Mouse (Mus musculus): ENCODE measurements around the gene Apold1. TPM values are rescaled to one million over a fixed set of nuclear protein-coding genes. Genes with fewer than 3 reads are reported as not detected.

Apold1 gene
- polyA plus RNA-seq, 1 experiment from 2014 or later: 3.5 TPM

DNA sequence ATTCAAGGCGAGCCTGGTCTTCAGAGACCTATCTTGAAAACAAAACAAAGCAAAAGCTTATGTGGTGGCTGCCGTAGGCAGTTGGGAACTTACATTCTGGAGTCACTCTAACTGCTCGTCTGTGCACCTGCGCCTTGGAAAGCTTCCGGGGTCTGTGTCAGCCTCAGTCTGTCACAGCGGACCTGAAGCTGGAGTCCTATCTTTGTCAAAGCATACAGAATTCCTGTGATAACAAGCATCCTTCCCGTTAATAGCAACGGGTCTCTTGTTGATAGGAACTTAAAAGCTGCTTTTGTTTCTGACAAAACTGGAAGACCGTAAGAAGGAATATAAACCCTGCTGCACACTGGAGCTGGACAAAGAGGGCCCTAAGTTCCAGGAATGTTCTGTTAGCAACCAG, 6.9 kb downstream of the Apold1 start:
- Histone ChIP-seq H3K27ac (ENCODE audit: low read length) (no peak overlapping the region), H3K27me3 (replicated peaks; ENCODE audit: insufficient read depth, low read length) (no peaks in the 10 kb centered on the region), H3K4me3 (ENCODE audit: low read depth, low read length) (no peak overlapping the region), H3K36me3 (ENCODE audit: insufficient read depth, low read length) (no peaks in the 10 kb centered on the region), H3K4me1 (ENCODE audit: insufficient read depth, low read depth, low read length) (no peaks in the 10 kb centered on the region; the same call in 1 of the 2 replicates), H3K9me3 (ENCODE audit: low read length) (no peaks in the 10 kb centered on the region), H3K9ac (replicated peaks; ENCODE audit: low read depth) (no peak overlapping the region), H3K4me2 (replicated peaks; ENCODE audit: low read depth, low read length) (no peak overlapping the region)
- DNase-seq (ENCODE audit: low spot score) (no peak), ATAC-seq (no peak)
- 65% methylated on average over 9 of the region's 9 CpGs for WGBS
- TF ChIP-seq EP300 (IDR thresholded peaks at IDR 0.05) (no peak), CTCF (IDR thresholded peaks at IDR 0.05) (no peak)

DNA sequence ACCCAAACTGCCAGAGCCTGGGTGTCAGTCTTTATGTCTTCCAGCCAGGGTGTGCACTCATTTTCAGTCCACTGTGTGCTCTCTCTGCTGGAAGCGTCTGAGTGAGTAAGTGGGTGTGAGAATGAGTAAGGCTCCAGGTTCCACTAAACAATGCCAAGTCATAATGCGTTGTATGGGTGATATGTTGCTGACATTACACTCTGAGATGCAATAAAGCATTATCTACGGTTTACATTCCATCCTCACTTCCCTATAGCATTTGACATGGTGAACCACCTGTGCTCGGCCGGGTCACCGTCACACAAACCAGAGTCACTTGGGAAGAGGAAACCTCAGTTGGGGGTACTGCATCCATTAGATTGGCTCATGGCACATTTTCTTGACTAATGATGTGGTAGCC, 9.2 kb downstream of the Apold1 start:
- no peaks in the 10 kb centered on the region for H3K4me1 ChIP-seq (ENCODE audit: insufficient read depth, low read depth, low read length)
- WGBS: 73% methylated on average over 6 of the region's 6 CpGs
- TF ChIP-seq EP300 (IDR thresholded peaks at IDR 0.05): no peak
- TF ChIP-seq CTCF (IDR thresholded peaks at IDR 0.05): no peak
- no peaks in the 10 kb centered on the region for H3K27me3 ChIP-seq (replicated peaks; ENCODE audit: insufficient read depth, low read length)
- no peaks in the 10 kb centered on the region for H3K36me3 ChIP-seq (ENCODE audit: insufficient read depth, low read length)
- no peaks in the 10 kb centered on the region for H3K9me3 ChIP-seq (ENCODE audit: low read length)
- ATAC-seq (no peak), DNase-seq (ENCODE audit: low spot score) (no peak)
- H3K4me3 ChIP-seq (ENCODE audit: low read depth, low read length): no peak overlapping the region
- H3K9ac ChIP-seq (replicated peaks; ENCODE audit: low read depth): no peak overlapping the region
- no peak overlapping the region for H3K4me2 ChIP-seq (replicated peaks; ENCODE audit: low read depth, low read length)
- no peak overlapping the region for H3K27ac ChIP-seq (ENCODE audit: low read length)

DNA sequence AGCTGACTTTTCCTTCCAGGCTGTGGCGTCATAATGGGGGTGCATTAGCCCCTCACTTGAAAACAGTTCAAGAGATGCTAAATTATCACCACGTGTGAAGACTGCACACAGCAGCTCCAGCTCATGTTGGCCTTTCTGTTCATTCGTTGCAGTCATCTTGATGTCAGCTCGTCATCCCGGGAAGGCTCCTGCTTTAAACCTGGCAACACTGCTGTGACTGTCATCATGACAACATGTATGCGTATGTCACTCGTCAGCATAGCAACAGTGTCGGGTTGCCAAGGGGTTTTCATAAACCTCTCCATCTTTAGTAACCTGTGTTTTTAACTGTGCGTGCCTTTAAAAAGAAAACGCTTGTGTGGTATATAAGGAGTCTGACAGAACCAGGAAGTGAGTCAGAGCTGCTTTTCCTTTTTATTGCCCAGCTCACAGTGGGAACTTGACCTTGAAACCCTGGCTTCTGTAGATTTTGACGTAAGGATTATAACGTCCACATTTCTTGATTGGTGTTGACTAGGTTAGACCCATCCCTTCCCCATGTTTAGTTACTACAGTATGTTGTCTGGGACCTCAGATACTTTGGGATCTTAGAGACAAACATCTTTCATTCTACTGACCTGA, 12.6 kb downstream of the Apold1 start:
- no peak overlapping the region for H3K4me3 ChIP-seq (ENCODE audit: low read depth, low read length)
- H3K27me3 ChIP-seq (replicated peaks; ENCODE audit: insufficient read depth, low read length): no peaks in the 10 kb centered on the region
- ATAC-seq (no peak; the same call in 1 of the 2 replicates), DNase-seq (ENCODE audit: low spot score) (no peak)
- H3K27ac ChIP-seq (ENCODE audit: low read length): no peak overlapping the region
- TF ChIP-seq EP300 (IDR thresholded peaks at IDR 0.05): no peak
- no peak for TF ChIP-seq CTCF (IDR thresholded peaks at IDR 0.05)
- H3K36me3 ChIP-seq (ENCODE audit: insufficient read depth, low read length): no peaks in the 10 kb centered on the region
- no peaks in the 10 kb centered on the region for H3K9me3 ChIP-seq (ENCODE audit: low read length)
- 47% methylated on average over 12 of the region's 12 CpGs for WGBS
- H3K4me1 ChIP-seq (ENCODE audit: insufficient read depth, low read depth, low read length): no peaks in the 10 kb centered on the region
- H3K4me2 ChIP-seq (replicated peaks; ENCODE audit: low read depth, low read length): no peak overlapping the region
- H3K9ac ChIP-seq (replicated peaks; ENCODE audit: low read depth): no peak overlapping the region

DNA sequence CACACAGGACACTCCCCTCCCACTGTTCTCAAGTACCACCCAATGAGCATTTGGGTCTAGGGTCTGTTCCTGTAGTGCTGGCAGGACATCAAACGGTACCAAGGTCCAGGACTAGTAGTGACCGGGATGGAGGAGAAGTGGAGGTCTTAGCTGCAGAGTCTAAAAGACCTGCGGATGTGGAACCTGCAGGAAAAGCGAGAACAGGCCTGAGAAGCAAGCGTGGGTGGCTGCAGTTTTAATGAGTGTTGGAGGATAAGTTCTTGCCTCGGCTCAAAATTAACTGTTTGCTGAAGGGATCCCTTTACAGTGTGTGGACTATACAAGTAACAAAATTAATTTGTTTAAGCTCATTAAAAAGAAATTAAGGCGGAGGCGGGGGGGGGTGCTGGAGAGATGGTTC, 13.5 kb downstream of the Apold1 start:
- 60% methylated on average over 8 of the region's 8 CpGs for WGBS
- no peak for DNase-seq (ENCODE audit: low spot score)
- TF ChIP-seq EP300 (IDR thresholded peaks at IDR 0.05) (no peak), CTCF (IDR thresholded peaks at IDR 0.05) (no peak)
- H3K36me3 ChIP-seq (ENCODE audit: insufficient read depth, low read length): no peaks in the 10 kb centered on the region
- no peak overlapping the region for H3K9ac ChIP-seq (replicated peaks; ENCODE audit: low read depth)
- no peak overlapping the region for H3K4me2 ChIP-seq (replicated peaks; ENCODE audit: low read depth, low read length)
- H3K4me1 ChIP-seq (ENCODE audit: insufficient read depth, low read depth, low read length): no peaks in the 10 kb centered on the region
- no peak overlapping the region for H3K4me3 ChIP-seq (ENCODE audit: low read depth, low read length)
- H3K9me3 ChIP-seq (ENCODE audit: low read length): no peaks in the 10 kb centered on the region
- no peak for ATAC-seq
- H3K27me3 ChIP-seq (replicated peaks; ENCODE audit: insufficient read depth, low read length): no peaks in the 10 kb centered on the region
- H3K27ac ChIP-seq (ENCODE audit: low read length): no peak overlapping the region

DNA sequence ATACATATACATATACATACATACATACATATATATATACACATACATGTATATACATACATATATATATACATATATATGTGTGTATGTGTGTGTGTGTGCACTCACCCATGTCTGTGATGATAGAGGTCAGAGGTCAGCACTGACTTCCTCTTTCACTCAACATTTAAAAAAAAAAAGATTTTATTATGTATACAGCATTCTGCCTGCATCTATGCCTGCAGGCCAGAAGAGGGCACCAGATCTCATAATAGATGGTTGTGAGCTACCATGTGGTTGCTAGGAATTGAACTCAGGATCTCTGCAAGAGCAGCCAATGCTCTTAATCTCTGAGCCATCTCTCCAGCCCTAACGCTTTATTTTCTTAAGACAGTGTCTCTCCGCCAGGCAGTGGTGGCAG, 15.4 kb downstream of the Apold1 start:
- no peak overlapping the region for H3K27ac ChIP-seq (ENCODE audit: low read length)
- H3K36me3 ChIP-seq (ENCODE audit: insufficient read depth, low read length): no peaks in the 10 kb centered on the region
- no peaks in the 10 kb centered on the region for H3K4me1 ChIP-seq (ENCODE audit: insufficient read depth, low read depth, low read length)
- no peaks in the 10 kb centered on the region for H3K27me3 ChIP-seq (replicated peaks; ENCODE audit: insufficient read depth, low read length)
- no peak overlapping the region for H3K9ac ChIP-seq (replicated peaks; ENCODE audit: low read depth)
- no peaks in the 10 kb centered on the region for H3K9me3 ChIP-seq (ENCODE audit: low read length)
- TF ChIP-seq CTCF (IDR thresholded peaks at IDR 0.05) (peak; percentile 45), EP300 (IDR thresholded peaks at IDR 0.05) (no peak)
- WGBS: 86% methylated on average over 2 of the region's 2 CpGs
- ATAC-seq (no peak), DNase-seq (ENCODE audit: low spot score) (no peak)
- no peak overlapping the region for H3K4me3 ChIP-seq (ENCODE audit: low read depth, low read length)
- H3K4me2 ChIP-seq (replicated peaks; ENCODE audit: low read depth, low read length): no peak overlapping the region

DNA sequence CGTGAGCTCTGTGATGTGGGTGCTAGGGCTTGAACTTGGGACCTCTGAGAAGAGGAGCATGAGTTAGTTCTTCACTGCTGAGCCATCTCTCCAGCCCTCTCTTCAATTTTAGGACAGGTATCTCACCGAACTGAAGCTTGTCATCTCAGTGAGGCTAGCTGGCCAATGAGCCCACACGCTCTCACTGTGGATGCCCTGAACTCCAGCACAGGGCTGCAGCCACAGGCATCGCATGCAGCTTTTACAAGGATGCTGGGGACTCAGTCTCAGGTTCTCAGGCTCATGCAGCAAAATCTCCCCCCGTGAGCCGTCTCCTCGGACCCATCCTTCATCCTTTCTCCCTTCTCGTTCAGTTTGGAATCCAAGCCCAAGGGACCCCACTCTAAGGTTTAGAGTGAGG, 16.6 kb downstream of the Apold1 start:
- no peak for TF ChIP-seq EP300 (IDR thresholded peaks at IDR 0.05)
- no peak overlapping the region for H3K4me2 ChIP-seq (replicated peaks; ENCODE audit: low read depth, low read length)
- no peak overlapping the region for H3K27ac ChIP-seq (ENCODE audit: low read length)
- H3K9me3 ChIP-seq (ENCODE audit: low read length): no peaks in the 10 kb centered on the region
- no peaks in the 10 kb centered on the region for H3K36me3 ChIP-seq (ENCODE audit: insufficient read depth, low read length)
- ATAC-seq: no peak
- 85% methylated on average over 8 of the region's 8 CpGs for WGBS
- H3K9ac ChIP-seq (replicated peaks; ENCODE audit: low read depth): no peak overlapping the region
- H3K4me3 ChIP-seq (ENCODE audit: low read depth, low read length): no peak overlapping the region
- no peak for DNase-seq (ENCODE audit: low spot score)
- H3K4me1 ChIP-seq (ENCODE audit: insufficient read depth, low read depth, low read length): no peaks in the 10 kb centered on the region
- H3K27me3 ChIP-seq (replicated peaks; ENCODE audit: insufficient read depth, low read length): no peaks in the 10 kb centered on the region

DNA sequence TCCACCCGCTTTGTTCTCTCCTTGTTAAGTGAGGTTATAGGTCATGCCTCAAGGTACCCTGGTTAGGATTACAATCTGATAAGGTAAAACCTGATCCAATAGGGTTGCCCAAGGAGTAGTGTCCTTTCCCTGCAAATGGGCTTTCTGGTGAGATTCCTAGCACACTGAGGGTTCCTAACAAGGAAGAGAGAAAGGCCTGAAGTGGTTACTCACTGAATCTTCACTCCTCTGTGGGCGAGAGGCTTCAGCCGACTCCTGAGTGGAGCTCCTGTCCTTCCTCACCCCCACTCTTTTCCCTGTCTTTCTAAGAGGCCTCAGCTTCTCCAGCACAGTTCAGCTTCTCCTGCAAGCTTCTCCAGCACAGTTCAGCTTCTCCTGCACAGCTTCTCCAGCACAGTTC, 17.3 kb downstream of the Apold1 start:
- Histone ChIP-seq H3K27me3 (replicated peaks; ENCODE audit: insufficient read depth, low read length) (no peaks in the 10 kb centered on the region), H3K4me2 (replicated peaks; ENCODE audit: low read depth, low read length) (no peak overlapping the region), H3K9me3 (ENCODE audit: low read length) (no peaks in the 10 kb centered on the region), H3K36me3 (ENCODE audit: insufficient read depth, low read length) (no peaks in the 10 kb centered on the region), H3K27ac (ENCODE audit: low read length) (no peak overlapping the region), H3K4me1 (ENCODE audit: insufficient read depth, low read depth, low read length) (no peaks in the 10 kb centered on the region), H3K9ac (replicated peaks; ENCODE audit: low read depth) (no peak overlapping the region), H3K4me3 (ENCODE audit: low read depth, low read length) (no peak overlapping the region)
- ATAC-seq (no peak), DNase-seq (ENCODE audit: low spot score) (no peak)
- TF ChIP-seq EP300 (IDR thresholded peaks at IDR 0.05) (no peak), CTCF (IDR thresholded peaks at IDR 0.05) (no peak)
- 68% methylated on average over 3 of the region's 3 CpGs for WGBS

Measured in lung, postnatal 0 days (tissue).